Mouse (Mus musculus): ENCODE results near the gene Dysf. TPM values are rescaled to one million over a fixed set of nuclear protein-coding genes. Genes with fewer than 3 reads are reported as not detected.

Gene Dysf
- total and polyA plus RNA-seq, 3 experiments: not detected

Other genes with a start within 250 kb of the Dysf start
- gene Ankrd53, start 245.9 kb upstream of the Dysf start, total RNA-seq (2012; rRNA removed): not detected in 2 replicates
- gene Ankrd53, start 245.9 kb upstream of the Dysf start, polyA plus RNA-seq (2012; ENCODE audit: insufficient read depth in 1 of 2, insufficient read length in 2 of 2, low read depth in 1 of 2, low replicate concordance in 2 of 2, missing spikeins in 1 of 2): under 1 TPM in 1 of 2 experiments, not detected in 1; 0.67 TPM
- 51.1 and 56.2 TPM in 2 replicates for gene Tex261, start 232.8 kb upstream of the Dysf start, total RNA-seq (2012; rRNA removed)
- 100 to 1,000 TPM in 1 of 2 experiments, not detected in 1; 104 TPM for gene Tex261, start 232.8 kb upstream of the Dysf start, polyA plus RNA-seq (2012; ENCODE audit: insufficient read depth in 1 of 2, insufficient read length in 2 of 2, low read depth in 1 of 2, low replicate concordance in 2 of 2, missing spikeins in 1 of 2)
- 3.6 and 5.0 TPM in 2 replicates for gene Nagk, start 213.6 kb upstream of the Dysf start, total RNA-seq (2012; rRNA removed)
- gene Nagk, start 213.6 kb upstream of the Dysf start, polyA plus RNA-seq (2012; ENCODE audit: insufficient read depth in 1 of 2, insufficient read length in 2 of 2, low read depth in 1 of 2, low replicate concordance in 2 of 2, missing spikeins in 1 of 2): 1 to 10 TPM in 1 of 2 experiments, not detected in 1; 6.3 TPM
- 16.0 and 21.0 TPM in 2 replicates for gene Paip2b, start 176.8 kb upstream of the Dysf start, total RNA-seq (2012; rRNA removed)
- gene Paip2b, start 176.8 kb upstream of the Dysf start, polyA plus RNA-seq (2012; ENCODE audit: insufficient read depth in 1 of 2, insufficient read length in 2 of 2, low read depth in 1 of 2, low replicate concordance in 2 of 2, missing spikeins in 1 of 2): 10 to 100 TPM in 1 of 2 experiments, not detected in 1; 18.4 TPM
- 50.1 and 53.0 TPM in 2 replicates for gene Zfp638, start 141.5 kb upstream of the Dysf start, total RNA-seq (2012; rRNA removed)
- gene Zfp638, start 141.5 kb upstream of the Dysf start, polyA plus RNA-seq (2012; ENCODE audit: insufficient read depth in 1 of 2, insufficient read length in 2 of 2, low read depth in 1 of 2, low replicate concordance in 2 of 2, missing spikeins in 1 of 2): 10 to 100 TPM; 61.2 to 69.0 TPM